Mouse (Mus musculus): Measurements from ENCODE around the gene Grn. TPM values are rescaled to one million over a fixed set of nuclear protein-coding genes. Genes with fewer than 3 reads are reported as not detected.

The Grn gene
- polyA plus RNA-seq, 1 experiment from 2014 or later: 191 TPM

GRCm38 (mm10) chr11:102421559-102421958 is 8.6 kb upstream of the Grn start:
- WGBS: 26% methylated on average over 8 of the region's 8 CpGs

GRCm38 (mm10) chr11:102424666-102425065 is 5.4 kb upstream of the Grn start:
- H3K36me3 ChIP-seq (ENCODE audit: insufficient read depth, low read length): no peaks in the 10 kb centered on the region
- H3K9me3 ChIP-seq (replicated peaks; ENCODE audit: low read length): no peaks in the 10 kb centered on the region
- H3K4me1 ChIP-seq (replicated peaks; ENCODE audit: insufficient read depth, low read length): no peaks in the 10 kb centered on the region
- TF ChIP-seq CTCF (IDR thresholded peaks at IDR 0.05; ENCODE audit: low read depth): no peak
- DNase-seq (ENCODE audit: low spot score): no peak
- 73% methylated on average over 6 of the region's 6 CpGs for WGBS
- H3K9ac ChIP-seq (ENCODE audit: low read depth, low read length): no peak overlapping the region
- no peak overlapping the region for H3K4me3 ChIP-seq (replicated peaks; ENCODE audit: low read depth, low read length)
- no peak for ATAC-seq (replicated peaks; ENCODE audit: low FRiP score, low read depth)
- no peak overlapping the region for H3K4me2 ChIP-seq (ENCODE audit: low read length)
- H3K27ac ChIP-seq: no peak overlapping the region
- H3K27me3 ChIP-seq (ENCODE audit: insufficient read depth, low read length): no peaks in the 10 kb centered on the region

More at GRCm38 (mm10) chr11:102421559-102421958, 8.6 kb upstream of the Grn start:
- no peak for DNase-seq (ENCODE audit: low spot score)
- no peaks in the 10 kb centered on the region for H3K9me3 ChIP-seq (replicated peaks; ENCODE audit: low read length)
- no peaks in the 10 kb centered on the region for H3K36me3 ChIP-seq (ENCODE audit: insufficient read depth, low read length)
- no peak overlapping the region for H3K4me2 ChIP-seq (ENCODE audit: low read length)
- no peak for ATAC-seq (replicated peaks; ENCODE audit: low FRiP score, low read depth)
- no peak overlapping the region for H3K9ac ChIP-seq (ENCODE audit: low read depth, low read length)
- no peak overlapping the region for H3K4me3 ChIP-seq (replicated peaks; ENCODE audit: low read depth, low read length)
- H3K27ac ChIP-seq: no peak overlapping the region
- no peaks in the 10 kb centered on the region for H3K4me1 ChIP-seq (replicated peaks; ENCODE audit: insufficient read depth, low read length)
- H3K27me3 ChIP-seq (ENCODE audit: insufficient read depth, low read length): no peaks in the 10 kb centered on the region
- no peak for TF ChIP-seq CTCF (IDR thresholded peaks at IDR 0.05; ENCODE audit: low read depth)

- Histone ChIP-seq H3K4me2 (ENCODE audit: low read length) (no peak overlapping the region), H3K4me3 (replicated peaks; ENCODE audit: low read depth, low read length) (no peak overlapping the region), H3K9me3 (replicated peaks; ENCODE audit: low read length) (no peaks in the 10 kb centered on the region), H3K36me3 (ENCODE audit: insufficient read depth, low read length) (no peaks in the 10 kb centered on the region), H3K4me1 (replicated peaks; ENCODE audit: insufficient read depth, low read length) (no peaks in the 10 kb centered on the region), H3K27ac (no peak overlapping the region), H3K9ac (ENCODE audit: low read depth, low read length) (no peak overlapping the region), H3K27me3 (ENCODE audit: insufficient read depth, low read length) (no peaks in the 10 kb centered on the region)
- DNase-seq (ENCODE audit: low spot score) (no peak), ATAC-seq (replicated peaks; ENCODE audit: low FRiP score, low read depth) (no peak)
- no peak for TF ChIP-seq CTCF (IDR thresholded peaks at IDR 0.05; ENCODE audit: low read depth)
- 76% methylated on average over 8 of the region's 8 CpGs for whole genome bisulfite sequencing
Observed at GRCm38 (mm10) chr11:102425555-102426316, 4.4 kb upstream of the Grn start.

GRCm38 (mm10) chr11:102428981-102429540 is 1.1 kb upstream of the Grn start:
- DNase-seq (ENCODE audit: low spot score) (no peak), ATAC-seq (replicated peaks; ENCODE audit: low FRiP score, low read depth) (no peak)
- 0 out of 2 replicates have a peak, but pooled peaks cover 3% of the 10 kb centered on the region for H3K36me3 ChIP-seq (ENCODE audit: insufficient read depth, low read length)
- no peak overlapping the region for H3K9ac ChIP-seq (ENCODE audit: low read depth, low read length)
- no peaks in the 10 kb centered on the region for H3K4me1 ChIP-seq (replicated peaks; ENCODE audit: insufficient read depth, low read length)
- H3K4me3 ChIP-seq (replicated peaks; ENCODE audit: low read depth, low read length): no peak overlapping the region
- no peaks in the 10 kb centered on the region for H3K9me3 ChIP-seq (replicated peaks; ENCODE audit: low read length)
- peak overlapping the region; percentile 61; the same call in 1 of the 2 replicates for H3K4me2 ChIP-seq (ENCODE audit: low read length)
- H3K27me3 ChIP-seq (ENCODE audit: insufficient read depth, low read length): no peaks in the 10 kb centered on the region
- WGBS: 58% methylated on average over 8 of the region's 8 CpGs
- no peak for TF ChIP-seq CTCF (IDR thresholded peaks at IDR 0.05; ENCODE audit: low read depth)
- no peak overlapping the region for H3K27ac ChIP-seq

- WGBS: 37% methylated on average over 3 of the region's 3 CpGs
- Histone ChIP-seq H3K4me1 (replicated peaks; ENCODE audit: insufficient read depth, low read length) (no peaks in the 10 kb centered on the region), H3K27ac (0 out of 2 replicates have a peak overlapping the region, but pooled peaks have one; percentile 58), H3K9me3 (replicated peaks; ENCODE audit: low read length) (no peaks in the 10 kb centered on the region), H3K27me3 (ENCODE audit: insufficient read depth, low read length) (no peaks in the 10 kb centered on the region), H3K9ac (ENCODE audit: low read depth, low read length) (peak overlapping the region; percentile 61), H3K4me2 (ENCODE audit: low read length) (peak overlapping the region; percentile 61), H3K4me3 (replicated peaks; ENCODE audit: low read depth, low read length) (peak overlapping the region; percentile 55), H3K36me3 (ENCODE audit: insufficient read depth, low read length) (0 out of 2 replicates have a peak, but pooled peaks cover 4% of the 10 kb centered on the region)
- no peak for ATAC-seq (replicated peaks; ENCODE audit: low FRiP score, low read depth)
- no peak for TF ChIP-seq CTCF (IDR thresholded peaks at IDR 0.05; ENCODE audit: low read depth)
- DNase-seq (ENCODE audit: low spot score): no peak
Observed at GRCm38 (mm10) chr11:102429551-102429950, 564 bp upstream of the Grn start.

GRCm38 (mm10) chr11:102431018-102431645 is 1.0 kb downstream of the Grn start:
- TF ChIP-seq CTCF (IDR thresholded peaks at IDR 0.05; ENCODE audit: low read depth): peak; percentile 85
- H3K9ac ChIP-seq (ENCODE audit: low read depth, low read length): peak overlapping the region; percentile 51
- no peaks in the 10 kb centered on the region for H3K27me3 ChIP-seq (ENCODE audit: insufficient read depth, low read length)
- ATAC-seq (replicated peaks; ENCODE audit: low FRiP score, low read depth) (no peak), DNase-seq (ENCODE audit: low spot score) (peak; percentile 91)
- H3K27ac ChIP-seq: peak overlapping the region; percentile 81
- H3K36me3 ChIP-seq (ENCODE audit: insufficient read depth, low read length): peaks cover 19% of the 10 kb centered on the region
- H3K9me3 ChIP-seq (replicated peaks; ENCODE audit: low read length): no peaks in the 10 kb centered on the region
- H3K4me3 ChIP-seq (replicated peaks; ENCODE audit: low read depth, low read length): peak overlapping the region; percentile 55
- H3K4me1 ChIP-seq (replicated peaks; ENCODE audit: insufficient read depth, low read length): no peaks in the 10 kb centered on the region
- 0% methylated on average over 7 of the region's 7 CpGs for WGBS
- peak overlapping the region; percentile 61 for H3K4me2 ChIP-seq (ENCODE audit: low read length)

All from kidney, postnatal 0 days (tissue).